18 mouse cellular contexts compared by ENCODE assay signal in genomic region chr1:168179691-168180090, GRCm38 (mm10).
DNase-seq lines count a peak whose midpoint lies in the region; ATAC-seq and TF ChIP-seq lines count a peak whose summit lies in the region.
"Had no signal": no experiment of that assay in that cellular context is flagged by ENCODE, and none has a peak within 500 bp of the region (broad histone marks: within the 10 kb centered on the region; RNA-seq: fewer than 3 reads in every experiment).

No protein-coding gene starts in this region.

- 91% methylated on average over 11 of the region's 11 CpGs for WGBS in heart, embryonic 13.5 days
- WGBS in heart, embryonic 10.5 days, result 91% methylated on average over 11 of the region's 11 CpGs
- 91% methylated on average over 11 of the region's 11 CpGs for WGBS in liver, adult 2 months
- 84% methylated on average over 11 of the region's 11 CpGs for WGBS in liver, embryonic 11.5 days
- WGBS in intestine, embryonic 15.5 days, result 75% methylated on average over 11 of the region's 11 CpGs
- 80% methylated on average over 11 of the region's 11 CpGs for WGBS in stomach, embryonic 15.5 days

- H3K27ac ChIP-seq in heart, embryonic 13.5 days (replicated peaks), result peak overlapping the region; percentile 84
- H3K27ac ChIP-seq in heart, embryonic 10.5 days, result no peak overlapping the region
- H3K27ac ChIP-seq in liver, adult 2 months (replicated peaks; ENCODE audit: insufficient read depth, low read depth, low read length), result peak overlapping the region; percentile 44
- H3K27ac ChIP-seq in liver, embryonic 11.5 days (ENCODE audit: low read depth, low read length), result no peak overlapping the region
- peak overlapping the region; percentile 64 for H3K27ac ChIP-seq in intestine, embryonic 15.5 days
- peak overlapping the region; percentile 84 for H3K27ac ChIP-seq in stomach, embryonic 15.5 days
- H3K27ac ChIP-seq: hindbrain, postnatal 0 days; kidney, postnatal 0 days; limb, embryonic 15.5 days; macrophage; midbrain, embryonic 13.5 days had no signal

- H3K9me3 ChIP-seq in heart, embryonic 13.5 days, result no peaks in the 10 kb centered on the region
- H3K9me3 ChIP-seq in heart, embryonic 10.5 days, result no peaks in the 10 kb centered on the region
- H3K9me3 ChIP-seq in liver, embryonic 11.5 days (ENCODE audit: control insufficient read depth, low read length), result no peaks in the 10 kb centered on the region
- no peaks in the 10 kb centered on the region for H3K9me3 ChIP-seq in intestine, embryonic 15.5 days
- H3K9me3 ChIP-seq in stomach, embryonic 15.5 days, result no peaks in the 10 kb centered on the region
- H3K9me3 ChIP-seq: limb, embryonic 15.5 days; midbrain, embryonic 13.5 days had no signal

- ATAC-seq in heart, embryonic 13.5 days (ENCODE audit: extremely low read depth, insufficient number of reproducible peaks, low FRiP score, low TSS enrichment), result no peak
- ATAC-seq in liver, embryonic 11.5 days (replicated peaks; ENCODE audit: low FRiP score), result no peak
- no peak for ATAC-seq in intestine, embryonic 15.5 days
- ATAC-seq in stomach, embryonic 15.5 days (ENCODE audit: insufficient read depth, low FRiP score, low read depth), result no peak
- ATAC-seq: hindbrain, postnatal 0 days; midbrain, embryonic 13.5 days had no signal

- peaks cover 59% of the 10 kb centered on the region for H3K36me3 ChIP-seq in heart, embryonic 13.5 days
- peaks cover 44% of the 10 kb centered on the region for H3K36me3 ChIP-seq in heart, embryonic 10.5 days
- H3K36me3 ChIP-seq in liver, adult 2 months (ENCODE audit: control insufficient read depth, insufficient read depth, low read length), result peaks cover 7% of the 10 kb centered on the region
- H3K36me3 ChIP-seq in liver, embryonic 11.5 days (ENCODE audit: control insufficient read depth, insufficient read depth, low read length), result peaks cover 3% of the 10 kb centered on the region; the same call in 1 of the 2 replicates
- no peaks in the 10 kb centered on the region for H3K36me3 ChIP-seq in intestine, embryonic 15.5 days
- H3K36me3 ChIP-seq in stomach, embryonic 15.5 days, result peaks cover 19% of the 10 kb centered on the region; the same call in 1 of the 2 replicates
- H3K36me3 ChIP-seq: G1E had no signal

- no peak for TF ChIP-seq CTCF in liver, adult 2 months (IDR thresholded peaks at IDR 0.05; ENCODE audit: low read depth, low read length)

- no peak for TF ChIP-seq POLR2A in liver, adult 2 months (IDR thresholded peaks at IDR 0.05; ENCODE audit: extremely low read depth, insufficient read depth, low read length)

- H3K4me3 ChIP-seq in heart, embryonic 13.5 days, result no peak overlapping the region
- H3K4me3 ChIP-seq in heart, embryonic 10.5 days, result no peak overlapping the region
- no peak overlapping the region for H3K4me3 ChIP-seq in liver, adult 2 months (ENCODE audit: insufficient read depth, low read depth, low read length)
- H3K4me3 ChIP-seq in liver, embryonic 11.5 days (ENCODE audit: low read depth, low read length), result no peak overlapping the region
- no peak overlapping the region for H3K4me3 ChIP-seq in intestine, embryonic 15.5 days (replicated peaks)
- H3K4me3 ChIP-seq in stomach, embryonic 15.5 days (replicated peaks), result no peak overlapping the region
- H3K4me3 ChIP-seq: layer of hippocampus, adult 2 months; limb, embryonic 15.5 days; midbrain, embryonic 13.5 days had no signal

- H3K4me1 ChIP-seq in heart, embryonic 13.5 days, result peaks cover 42% of the 10 kb centered on the region
- 0 out of 2 replicates have a peak, but pooled peaks cover 5% of the 10 kb centered on the region for H3K4me1 ChIP-seq in heart, embryonic 10.5 days
- H3K4me1 ChIP-seq in liver, adult 2 months (ENCODE audit: control insufficient read depth, insufficient read depth, low read length), result no peaks in the 10 kb centered on the region
- H3K4me1 ChIP-seq in liver, embryonic 11.5 days (replicated peaks; ENCODE audit: control insufficient read depth, insufficient read depth, low read length), result no peaks in the 10 kb centered on the region
- peaks cover 12% of the 10 kb centered on the region; the same call in 1 of the 2 replicates for H3K4me1 ChIP-seq in intestine, embryonic 15.5 days (replicated peaks)
- H3K4me1 ChIP-seq in stomach, embryonic 15.5 days, result peaks cover 16% of the 10 kb centered on the region; the same call in 1 of the 2 replicates
- H3K4me1 ChIP-seq: limb, embryonic 15.5 days; midbrain, embryonic 13.5 days had no signal

- no peak overlapping the region for H3K9ac ChIP-seq in heart, embryonic 13.5 days
- no peak overlapping the region for H3K9ac ChIP-seq in liver, adult 2 months (ENCODE audit: low read depth, low read length)
- H3K9ac ChIP-seq in liver, embryonic 11.5 days (ENCODE audit: low read depth, low read length), result no peak overlapping the region
- H3K9ac ChIP-seq in intestine, embryonic 15.5 days, result no peak overlapping the region
- no peak overlapping the region for H3K9ac ChIP-seq in stomach, embryonic 15.5 days
- H3K9ac ChIP-seq: forebrain, postnatal 0 days; limb, embryonic 15.5 days; midbrain, embryonic 13.5 days had no signal

- no peaks in the 10 kb centered on the region for H3K79me2 ChIP-seq in liver, adult 2 months (ENCODE audit: control insufficient read depth, insufficient read depth, low read length)

- no peak overlapping the region for H3K4me2 ChIP-seq in heart, embryonic 13.5 days
- H3K4me2 ChIP-seq in liver, embryonic 11.5 days, result no peak overlapping the region
- H3K4me2 ChIP-seq in intestine, embryonic 15.5 days (replicated peaks), result no peak overlapping the region
- H3K4me2 ChIP-seq in stomach, embryonic 15.5 days, result no peak overlapping the region
- H3K4me2 ChIP-seq: limb, embryonic 15.5 days; midbrain, embryonic 13.5 days had no signal

- no peak for DNase-seq in heart, embryonic 10.5 days (ENCODE audit: low spot score)
- DNase-seq in liver, adult 2 months (ENCODE audit: extremely low read depth, low read depth, low spot score), result no peak
- DNase-seq in liver, embryonic 11.5 days (ENCODE audit: low spot score), result no peak
- DNase-seq in retina, embryonic 14.5 days (ENCODE audit: low spot score), result no peak
- DNase-seq: adrenal gland, postnatal 14 days; forebrain, postnatal 0 days; gastrocnemius, postnatal 14 days; heart, postnatal 36 days had no signal

- no peaks in the 10 kb centered on the region for H3K27me3 ChIP-seq in heart, embryonic 13.5 days (replicated peaks)
- H3K27me3 ChIP-seq in heart, embryonic 10.5 days (ENCODE audit: insufficient read depth, poor library complexity, severe bottlenecking), result no peaks in the 10 kb centered on the region
- H3K27me3 ChIP-seq in liver, adult 2 months (ENCODE audit: control insufficient read depth, insufficient read depth, low read length), result no peaks in the 10 kb centered on the region
- no peaks in the 10 kb centered on the region for H3K27me3 ChIP-seq in liver, embryonic 11.5 days (replicated peaks; ENCODE audit: control insufficient read depth, insufficient read depth, low read length)
- H3K27me3 ChIP-seq in intestine, embryonic 15.5 days (replicated peaks), result no peaks in the 10 kb centered on the region
- no peaks in the 10 kb centered on the region for H3K27me3 ChIP-seq in stomach, embryonic 15.5 days (replicated peaks)
- H3K27me3 ChIP-seq: limb, embryonic 15.5 days; midbrain, embryonic 13.5 days had no signal

Comparison
In these comparisons a context has a peak if more than half of its experiments do, and no peak if none do; other contexts are left out.
1. H3K27ac ChIP-seq: peak in heart, embryonic 13.5 days (single experiment), liver, adult 2 months (single experiment), intestine, embryonic 15.5 days (single experiment) and stomach, embryonic 15.5 days (single experiment); none in heart, embryonic 10.5 days (single experiment) and liver, embryonic 11.5 days (single experiment).